Mouse (Mus musculus) olfactory bulb, adult 2 months (tissue): ENCODE data around the gene Myog. TPM values are rescaled to one million over a fixed set of nuclear protein-coding genes. Genes with fewer than 3 reads are reported as not detected.

ENCODE experiments used
- H3K27ac ChIP-seq: fragments of 200-500 bp; 2 replicates; pipeline ENCODE4 v1.5.1; 2012; ENCODE audit warnings: low read depth, low read length; ENCODE audit not compliant: insufficient read depth
- H3K4me1 ChIP-seq: fragments of 200-500 bp; 2 replicates; pipeline ENCODE4 v1.6.1; 2012; ENCODE audit warnings: low read length; ENCODE audit not compliant: control insufficient read depth, insufficient read depth
- H3K4me3 ChIP-seq: fragments of 200-500 bp; 2 replicates; pipeline ENCODE4 v1.5.1; 2012; ENCODE audit warnings: mild to moderate bottlenecking, low read depth, low read length, moderate library complexity; ENCODE audit not compliant: insufficient read depth
- CTCF ChIP-seq: fragments of 200-500 bp; IDR thresholded peaks from 2 replicates; pipeline ENCODE4 v1.5.1; 2012; ENCODE audit warnings: low read depth, mild to moderate bottlenecking, low read length, moderate library complexity; ENCODE audit not compliant: insufficient read depth
- POLR2A ChIP-seq: fragments of 200-500 bp; IDR thresholded peaks from 2 replicates; pipeline ENCODE4 v1.6.1; 2012; ENCODE audit warnings: mild to moderate bottlenecking, low read depth, low read length, moderate library complexity; ENCODE audit not compliant: insufficient read depth
- WGBS: fragments of 180-500 bp; shearing (Covaris S2); methylation state at CpG from one replicate; pipeline ENCODE4 v1.1.7; 2018; 5-methylcytosine and 5-hydroxymethylcytosine counted together
- polyA plus RNA-seq: library from polyadenylated mRNA; stranded (reverse); fragments of >200 nt; gene quantifications from 2 replicates; pipeline ENCODE4 v1.2.4, GENCODE M21; 2012; ENCODE audit warnings: low replicate concordance; ENCODE audit not compliant: missing spikeins, insufficient read depth, insufficient read length

Myog gene
- polyA plus RNA-seq, 1 experiment = not detected

DNA sequence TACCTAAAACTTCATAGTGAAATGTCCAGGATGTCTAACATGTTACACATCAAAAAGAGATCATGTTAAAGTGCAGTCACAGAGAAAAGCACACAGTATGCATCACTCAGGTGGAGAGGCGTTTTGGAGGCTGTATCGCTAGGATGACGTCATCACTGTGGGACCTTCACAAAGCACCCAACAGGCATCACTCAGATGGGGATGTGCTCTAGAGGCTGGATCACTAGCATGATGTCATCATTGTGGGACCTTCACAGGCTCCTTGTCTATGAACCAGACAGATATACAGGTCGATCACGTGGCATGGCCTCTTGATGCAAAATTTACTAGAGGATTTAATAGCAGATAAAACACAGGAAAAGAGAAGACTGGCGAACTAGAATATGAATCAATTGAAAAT, 25.4 kb upstream of the Myog start:
- 94% methylated on average over 6 of the region's 6 CpGs for WGBS
- H3K4me3 ChIP-seq = no peak overlapping the region
- no peaks in the 10 kb centered on the region for H3K4me1 ChIP-seq
- TF ChIP-seq POLR2A (no peak), CTCF (no peak)
- H3K27ac ChIP-seq = no peak overlapping the region

DNA sequence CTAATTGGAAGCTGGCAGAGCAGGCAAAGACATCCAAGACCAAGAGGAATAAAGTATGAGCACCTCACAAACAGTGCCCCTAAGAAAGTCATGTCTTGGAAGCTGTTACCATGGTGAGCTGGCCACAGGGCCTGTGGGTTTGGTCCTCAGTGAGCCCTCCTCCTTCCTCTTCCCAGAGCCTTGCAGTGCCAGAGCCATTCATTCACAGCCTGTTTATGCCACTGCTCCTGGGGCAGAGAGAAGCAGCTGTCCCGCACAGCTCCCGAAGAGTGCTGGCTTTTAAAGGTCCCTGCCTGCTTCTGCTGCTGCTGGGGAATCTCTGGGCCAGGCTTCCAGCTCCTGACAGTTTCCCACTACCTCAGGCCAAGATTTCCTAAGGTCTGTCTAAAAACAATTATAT, 24.0 kb upstream of the Myog start:
- Histone ChIP-seq H3K4me3 (no peak overlapping the region), H3K27ac (no peak overlapping the region), H3K4me1 (no peaks in the 10 kb centered on the region)
- WGBS = 55% methylated on average over 2 of the region's 2 CpGs
- TF ChIP-seq POLR2A (no peak), CTCF (no peak)

DNA sequence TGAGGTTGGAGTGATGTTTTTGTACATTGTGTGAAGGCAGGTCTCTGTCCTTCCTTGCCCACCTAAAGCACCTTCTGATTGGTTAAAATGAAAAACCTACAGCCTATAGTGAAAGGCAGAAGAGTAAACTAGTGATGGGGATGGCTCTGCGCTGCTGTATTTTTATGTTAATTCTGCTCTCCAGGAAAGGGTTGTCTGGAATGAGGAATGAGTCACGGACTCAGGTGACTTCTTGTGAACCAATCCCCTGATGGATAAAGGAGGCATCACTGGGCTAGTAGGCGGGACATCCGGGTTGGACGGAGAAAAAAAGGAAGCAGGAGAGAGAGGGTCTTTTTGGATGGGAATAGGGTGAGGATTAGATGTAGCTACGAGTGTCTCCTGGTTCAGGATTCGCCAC, 19.8 kb upstream of the Myog start:
- WGBS = 81% methylated on average over 7 of the region's 7 CpGs

DNA sequence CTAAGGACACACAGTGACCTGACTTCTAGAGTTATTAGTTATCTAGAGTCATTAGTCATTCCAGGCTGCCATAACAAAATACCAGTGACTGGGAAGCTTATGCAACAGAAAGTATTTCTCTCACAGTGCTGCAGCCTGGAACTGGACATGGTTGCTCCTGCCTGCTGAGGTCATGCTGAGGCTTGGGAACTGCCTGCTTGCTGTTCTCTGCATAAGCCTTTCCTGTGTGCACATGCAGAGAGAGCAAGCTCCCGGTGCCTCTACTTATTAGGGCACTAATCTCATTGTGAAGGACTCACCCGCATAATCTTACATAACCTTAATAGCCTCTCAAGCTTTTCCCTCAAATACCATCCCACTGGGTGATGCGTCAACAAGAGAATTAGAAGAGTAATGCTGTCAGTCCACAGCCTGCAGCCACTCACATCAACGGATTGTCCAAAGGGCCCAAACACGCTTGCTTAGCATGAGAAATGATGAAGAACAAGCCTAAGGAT, 17.0 kb upstream of the Myog start:
- Histone ChIP-seq H3K4me3 (no peak overlapping the region), H3K4me1 (peaks cover 12% of the 10 kb centered on the region), H3K27ac (no peak overlapping the region)
- 64% methylated on average over 5 of the region's 5 CpGs for WGBS
- TF ChIP-seq CTCF (no peak), POLR2A (no peak)

More for the DNA sequence above, 19.8 kb upstream of the Myog start:
- peaks cover 7% of the 10 kb centered on the region for H3K4me1 ChIP-seq
- TF ChIP-seq POLR2A (no peak), CTCF (no peak)
- H3K27ac ChIP-seq = no peak overlapping the region
- no peak overlapping the region for H3K4me3 ChIP-seq

DNA sequence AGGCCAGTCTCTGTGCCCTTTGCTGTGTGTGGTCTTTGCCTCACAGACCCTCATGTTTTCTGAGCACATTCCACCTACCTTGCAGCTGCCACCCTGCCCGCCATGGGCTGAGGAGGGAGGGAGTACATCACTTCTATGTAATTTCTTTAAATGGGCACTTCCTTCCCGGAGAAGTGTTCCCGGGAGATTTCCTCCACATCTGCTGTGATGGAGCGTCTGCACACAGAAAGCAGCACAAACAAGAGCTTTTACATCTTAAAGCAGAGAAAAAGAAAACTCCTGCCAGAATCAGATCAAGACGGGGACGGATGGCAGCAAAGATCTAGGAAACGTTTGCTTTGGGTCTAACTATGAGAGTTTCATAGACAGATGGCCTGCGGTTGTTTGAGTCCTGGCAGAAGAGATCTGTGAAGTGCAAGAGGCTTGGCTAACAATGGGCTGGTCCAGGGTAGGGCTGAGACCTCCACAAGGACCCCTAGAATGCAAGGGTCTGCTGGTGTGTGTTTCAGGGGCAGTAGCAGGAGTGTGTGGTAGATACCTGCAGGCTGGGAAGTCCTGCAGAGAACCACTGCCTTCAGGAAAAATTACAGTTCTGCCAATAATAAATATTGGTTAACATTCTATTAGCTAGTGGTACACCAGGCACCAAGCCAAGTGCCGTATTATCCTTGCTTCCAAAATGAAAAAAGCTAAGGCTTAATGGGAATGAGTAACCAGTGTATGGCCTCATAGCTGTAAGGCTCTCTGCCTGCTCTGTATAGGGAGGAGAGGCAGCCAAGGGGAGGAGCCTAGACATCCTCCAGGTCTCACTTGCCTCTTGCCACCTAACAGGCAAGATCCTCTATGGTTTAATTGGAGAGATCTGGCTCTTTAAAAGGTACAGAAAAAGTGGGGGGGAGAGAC, 16.0 kb upstream of the Myog start:
- no peak for TF ChIP-seq CTCF
- no peak for TF ChIP-seq POLR2A
- Histone ChIP-seq H3K4me3 (no peak overlapping the region), H3K4me1 (peaks cover 12% of the 10 kb centered on the region), H3K27ac (0 out of 2 replicates have a peak overlapping the region, but pooled peaks have one; percentile 6)
- 24% methylated on average over 9 of the region's 9 CpGs for WGBS

DNA sequence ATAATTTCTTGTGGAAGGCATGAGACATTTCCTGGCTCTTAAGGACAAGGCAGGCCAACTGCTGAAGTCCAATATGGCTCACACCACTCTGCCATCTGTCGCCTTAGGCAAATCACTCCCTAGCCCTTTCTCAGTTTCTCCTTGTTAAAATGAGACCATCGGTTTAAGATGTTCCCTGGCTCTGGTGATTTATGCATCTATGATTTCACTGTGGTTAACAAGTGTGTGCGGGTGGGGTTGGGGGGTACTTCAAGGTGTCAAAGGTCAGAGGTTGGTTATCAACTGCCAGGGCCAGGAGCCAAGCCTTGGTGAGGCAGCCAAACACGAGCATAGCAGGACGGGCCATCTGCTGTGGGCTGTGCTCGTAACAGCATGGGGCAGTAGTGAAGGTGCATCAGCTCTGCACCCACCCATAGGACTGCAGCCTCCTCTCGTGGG, 15.3 kb upstream of the Myog start:
- Histone ChIP-seq H3K4me1 (peaks cover 12% of the 10 kb centered on the region), H3K4me3 (no peak overlapping the region), H3K27ac (no peak overlapping the region)
- WGBS = 90% methylated on average over 7 of the region's 7 CpGs
- TF ChIP-seq POLR2A (no peak), CTCF (no peak)

DNA sequence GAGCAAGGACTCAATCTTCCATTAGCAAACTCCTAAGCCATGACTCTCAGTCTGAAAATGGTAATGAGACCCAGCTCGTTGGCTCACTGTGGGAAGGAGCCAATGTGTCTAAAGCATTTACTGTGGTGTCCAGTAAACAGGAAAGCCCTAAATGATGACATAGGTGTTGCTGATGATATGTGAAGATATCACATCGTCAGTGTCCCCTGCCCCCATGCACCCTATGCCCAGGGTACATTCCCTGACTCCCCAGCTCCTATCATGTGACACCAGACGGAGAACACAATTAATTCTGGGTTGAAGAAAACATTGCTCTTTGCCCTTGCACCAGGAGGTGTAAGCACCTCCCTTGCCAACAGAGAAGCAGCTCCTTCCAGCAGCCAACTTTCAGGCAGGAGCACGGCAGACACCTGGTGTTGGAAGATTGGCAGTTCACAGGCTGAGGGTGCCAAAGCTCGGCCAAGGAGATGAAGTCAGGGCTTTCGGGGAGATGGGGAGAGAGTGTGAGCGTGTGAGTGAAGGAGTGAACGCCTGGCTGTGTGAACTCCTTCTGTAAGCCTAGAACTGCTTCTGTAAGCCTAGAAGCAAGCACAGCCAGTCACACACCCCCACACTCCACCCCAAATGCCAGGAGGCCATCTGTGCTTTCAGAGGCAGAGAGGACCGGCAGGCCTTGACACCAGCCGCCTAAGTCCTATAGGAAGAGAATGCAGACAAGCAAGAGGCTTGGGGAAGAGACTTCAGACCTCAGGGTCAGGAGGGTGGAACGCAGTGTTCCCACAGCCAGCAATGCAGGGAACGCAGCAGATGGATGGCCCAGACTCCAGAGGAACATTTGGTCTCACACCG, 13.9 kb upstream of the Myog start:
- H3K4me3 ChIP-seq = no peak overlapping the region
- TF ChIP-seq CTCF (no peak), POLR2A (no peak)
- WGBS = 74% methylated on average over 13 of the region's 13 CpGs
- H3K27ac ChIP-seq = no peak overlapping the region
- peaks cover 12% of the 10 kb centered on the region for H3K4me1 ChIP-seq

DNA sequence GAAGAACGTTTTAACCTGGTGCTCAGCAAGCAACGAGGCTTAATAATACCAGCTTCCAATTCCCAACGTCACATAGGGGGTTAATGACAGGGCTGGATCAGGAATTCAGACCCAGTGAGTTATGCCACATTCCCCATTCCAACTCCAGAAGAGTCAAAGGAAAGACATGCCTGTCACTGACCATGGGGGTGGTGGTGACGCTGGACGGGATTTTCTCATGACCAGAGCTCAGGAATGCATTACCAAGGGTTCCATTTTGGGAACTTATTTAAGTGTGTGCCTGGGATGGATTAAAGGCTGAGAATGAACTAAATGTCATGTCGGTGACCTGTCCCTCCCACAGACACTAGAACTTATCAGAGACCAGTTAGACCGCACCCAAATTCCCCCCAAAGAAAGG, 13.0 kb upstream of the Myog start:
- WGBS = 83% methylated on average over 7 of the region's 7 CpGs
- H3K27ac ChIP-seq = no peak overlapping the region
- TF ChIP-seq POLR2A = no peak
- no peak overlapping the region for H3K4me3 ChIP-seq
- peaks cover 12% of the 10 kb centered on the region for H3K4me1 ChIP-seq

DNA sequence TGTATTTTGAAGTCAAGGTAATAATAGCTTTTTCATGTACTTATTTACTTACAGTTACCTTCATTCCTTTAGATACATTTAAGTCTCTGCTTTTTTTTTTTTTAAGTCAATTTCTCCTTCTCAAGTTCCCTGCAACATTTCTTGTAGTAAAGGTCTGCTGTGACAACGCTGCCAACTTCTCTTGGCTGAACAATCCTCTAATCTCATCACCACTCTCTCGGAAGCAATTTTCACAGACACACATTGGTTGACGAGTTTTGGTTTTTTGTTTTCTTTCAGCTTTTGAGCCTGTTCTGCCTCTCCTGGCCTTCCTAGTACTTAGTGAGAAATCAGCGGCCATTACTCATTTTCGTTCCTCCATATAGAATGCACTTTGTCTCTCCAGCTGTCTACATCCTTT, 9.6 kb upstream of the Myog start:
- WGBS = 67% methylated on average over 5 of the region's 5 CpGs
- no peak overlapping the region for H3K27ac ChIP-seq
- TF ChIP-seq POLR2A (no peak), CTCF (no peak)
- peaks cover 10% of the 10 kb centered on the region for H3K4me1 ChIP-seq
- no peak overlapping the region for H3K4me3 ChIP-seq
